Mouse (Mus musculus) layer of hippocampus, postnatal 36 days (tissue): ENCODE data around the gene Trim30d. TPM values are rescaled to one million over a fixed set of nuclear protein-coding genes. Genes with fewer than 3 reads are reported as not detected.
"Not testable (repeated sequence)": the region's sequence is repeated elsewhere in the genome, so short reads cannot be mapped to it uniquely, and the experiment has no call there.

ENCODE experiments used
- DNase-seq, 2 experiments: peaks; one replicate each; pipeline ENCODE4 v3.0.0; 2022
- total RNA-seq, 2 experiments: library from RNA; stranded (reverse); gene quantifications; 2 replicates each; pipeline ENCODE4 v1.2.3; 2021

Trim30d gene
- under 1 TPM in 1 of 2 experiments, not detected in 1; 0.27 TPM for total RNA-seq

DNA sequence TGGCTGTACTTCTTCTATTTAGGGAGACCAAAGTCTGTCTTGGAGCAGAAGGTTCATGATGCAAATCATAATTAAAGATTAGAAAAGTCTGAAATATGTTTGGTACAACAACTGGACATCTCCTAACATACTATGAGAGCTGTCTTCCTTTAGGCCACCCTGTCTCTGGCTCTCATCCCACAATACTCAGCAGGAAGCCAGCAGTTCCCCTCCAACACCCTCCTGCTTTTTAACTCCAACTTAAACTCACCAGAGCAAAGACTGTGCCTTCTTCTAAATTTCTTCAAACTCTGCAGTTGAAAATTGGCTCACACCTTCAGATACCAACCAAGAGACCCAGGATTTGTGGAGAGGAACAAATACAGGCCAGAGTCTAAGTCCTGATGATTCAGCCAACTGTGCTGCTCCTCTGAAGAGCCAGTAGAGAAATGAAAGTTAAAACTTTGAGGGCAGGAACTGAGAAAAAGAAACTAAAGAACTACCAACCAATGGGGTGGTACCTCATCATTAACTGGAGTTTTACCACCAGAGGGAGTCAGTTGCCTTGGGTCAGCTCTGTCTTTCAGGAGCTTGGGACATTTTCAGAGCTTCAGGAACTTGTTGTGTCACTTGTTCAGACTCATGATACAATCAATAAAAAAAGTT lies at the start of gene Trim30d:
Gene Trim30d, minus strand, starts transcription at position 429 of the 645 bp plus-strand sequence.
- DNase-seq, result not testable (repeated sequence)

DNA sequence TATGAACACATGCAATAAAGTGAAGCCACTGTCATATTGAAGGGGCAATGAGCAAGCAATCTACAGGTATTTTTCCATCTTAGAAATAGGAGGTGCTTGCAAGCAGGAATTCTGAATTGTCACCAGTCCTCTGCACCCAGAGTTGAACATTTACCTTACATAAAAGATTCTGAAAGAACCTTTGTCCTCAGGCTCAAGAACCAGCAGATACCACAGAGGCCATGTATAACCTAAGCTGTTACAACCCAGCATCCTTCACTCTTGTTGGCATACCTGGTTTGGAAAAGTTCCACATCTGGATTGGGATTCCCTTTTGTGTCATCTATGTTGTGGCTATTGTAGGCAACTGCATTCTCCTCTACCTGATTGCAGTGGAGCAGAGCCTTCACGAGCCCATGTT lies 45.1 kb upstream of the Trim30d start:
- DNase-seq, result no peak

DNA sequence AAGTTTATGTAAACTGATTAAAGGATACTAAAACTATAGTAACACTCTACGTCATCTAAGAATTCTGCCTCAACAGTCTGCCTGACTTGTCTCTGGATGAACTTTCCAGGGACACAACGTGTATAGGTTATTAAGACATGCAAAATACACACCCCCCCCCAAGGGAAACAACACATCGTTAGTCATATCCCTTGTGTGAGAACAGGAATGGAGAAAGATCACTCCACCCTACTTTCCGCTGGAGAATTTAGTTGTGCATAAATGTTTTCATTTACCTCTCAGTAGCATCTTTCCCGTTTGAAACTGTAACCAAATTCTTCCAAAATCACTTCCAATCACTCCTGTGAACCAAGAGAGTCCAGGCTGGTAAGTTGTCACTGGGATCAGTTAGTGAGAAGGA lies 42.2 kb upstream of the Trim30d start, which contains the start of gene Olfr651:
Gene Olfr651, plus strand, starts transcription at position 301 of the 400 bp plus-strand sequence.
- no peak for DNase-seq

DNA sequence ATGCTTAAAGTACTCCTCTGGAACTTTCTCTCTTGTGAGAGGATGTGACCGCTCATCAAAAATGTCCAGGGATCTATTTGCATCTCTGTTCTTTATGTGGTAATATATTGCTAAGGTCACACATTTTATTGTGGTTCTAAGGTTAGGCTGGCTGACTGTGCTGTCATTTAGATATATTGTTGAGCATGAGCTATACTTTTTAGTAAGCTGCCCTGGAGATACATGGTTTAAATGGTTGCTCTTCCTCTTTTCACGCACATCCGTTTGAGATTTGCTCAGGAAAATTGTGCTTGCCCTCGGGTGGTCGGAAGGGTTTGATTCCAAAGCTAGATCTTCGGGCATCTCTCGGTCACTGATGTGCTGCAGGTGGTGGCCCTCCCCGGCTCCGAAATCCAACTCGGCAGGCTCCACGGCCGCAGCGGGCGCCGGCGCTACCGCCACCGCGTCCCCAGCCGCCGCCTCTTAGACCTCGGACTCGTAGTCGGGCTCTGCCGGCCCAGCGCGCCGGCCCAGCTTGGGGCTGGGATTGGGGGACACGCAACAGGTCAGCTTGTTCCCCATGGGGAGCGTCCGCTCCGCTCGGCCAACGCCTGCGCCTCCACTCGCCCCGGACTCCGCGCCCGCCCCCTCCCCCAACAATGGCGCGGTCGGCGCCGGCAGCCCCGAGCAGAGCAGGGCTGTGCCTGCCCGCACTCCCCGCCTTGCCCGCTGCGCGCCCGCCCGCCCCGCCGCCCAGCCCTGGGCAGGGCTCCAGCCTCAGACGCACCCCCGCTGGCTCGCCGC lies 5.9 kb downstream of the Trim30d start:
- no peak for DNase-seq

DNA sequence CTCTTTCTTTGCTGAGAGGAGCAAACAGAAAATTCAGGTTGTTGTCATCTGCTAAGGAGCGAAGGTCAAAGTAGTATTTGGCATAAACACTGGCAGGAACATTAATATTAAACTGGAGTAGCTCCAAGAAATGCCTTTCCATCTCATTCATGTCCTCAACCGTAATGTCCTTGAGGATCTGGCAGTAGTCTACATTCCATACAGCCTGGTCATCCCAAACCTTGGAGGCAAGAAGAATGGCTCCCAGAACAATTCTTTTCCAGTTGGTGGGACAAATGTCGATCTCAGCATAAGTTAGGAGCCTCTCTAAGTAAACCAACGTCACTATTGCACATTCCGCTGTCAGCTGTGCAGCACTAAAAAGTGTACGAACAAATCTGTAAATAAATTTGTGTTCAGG lies 6.5 kb downstream of the Trim30d start:
- not testable (repeated sequence) for DNase-seq

DNA sequence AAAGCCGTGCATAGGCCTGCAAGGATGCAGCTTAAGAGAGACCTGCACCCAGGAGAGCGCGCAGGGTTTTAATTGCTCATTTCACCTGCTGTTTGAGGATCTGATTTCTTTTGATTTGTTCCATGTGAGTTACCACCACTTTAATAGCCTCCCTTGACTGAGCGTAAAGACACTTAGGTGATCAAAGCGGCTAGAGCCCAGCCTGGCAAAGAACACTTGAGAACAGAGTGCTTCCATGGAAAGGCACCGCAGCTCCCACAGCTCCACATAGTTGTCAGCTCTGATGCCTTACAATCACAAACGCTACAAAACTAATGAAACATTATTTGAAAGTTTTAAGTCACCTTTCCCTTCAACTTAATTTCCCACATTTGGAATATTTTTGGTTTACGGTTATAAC lies 8.2 kb downstream of the Trim30d start:
- not testable (repeated sequence) for DNase-seq

DNA sequence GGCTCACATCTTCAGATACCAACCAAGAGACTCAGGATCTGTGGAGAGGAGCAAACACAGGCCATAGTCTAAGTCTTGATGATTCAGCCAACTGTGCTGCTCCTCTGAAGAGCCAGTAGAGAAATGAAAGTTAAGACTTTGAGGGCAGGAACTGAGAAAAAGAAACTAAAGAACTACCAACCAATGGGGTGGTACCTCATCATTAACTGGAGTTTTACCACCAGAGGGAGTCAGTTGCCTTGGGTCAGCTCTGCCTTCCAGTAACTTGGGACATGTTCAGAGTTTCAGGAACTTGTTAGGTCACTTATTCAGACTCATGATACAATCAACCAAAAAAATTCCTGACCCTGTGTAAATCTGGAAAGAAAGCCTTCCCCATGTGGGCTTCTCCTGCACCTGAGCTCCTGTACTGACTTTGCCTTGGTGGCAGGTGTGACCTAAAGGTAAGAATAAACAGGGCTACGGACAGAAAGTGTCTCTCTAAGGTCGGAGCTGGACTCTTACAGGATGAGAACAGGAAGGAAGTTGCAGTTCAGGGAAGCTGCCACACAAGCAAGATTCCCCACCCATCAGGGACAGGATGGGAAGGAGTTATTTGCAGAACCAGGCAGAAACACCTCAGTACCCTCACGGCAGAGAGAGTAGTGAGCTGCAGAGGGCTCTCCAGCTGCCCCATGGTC lies 42.4 kb downstream of the Trim30d start, which contains the start of gene Trim30a:
Gene Trim30a, minus strand, starts transcription at position 129 of the 680 bp plus-strand sequence.
- no peak for DNase-seq

DNA sequence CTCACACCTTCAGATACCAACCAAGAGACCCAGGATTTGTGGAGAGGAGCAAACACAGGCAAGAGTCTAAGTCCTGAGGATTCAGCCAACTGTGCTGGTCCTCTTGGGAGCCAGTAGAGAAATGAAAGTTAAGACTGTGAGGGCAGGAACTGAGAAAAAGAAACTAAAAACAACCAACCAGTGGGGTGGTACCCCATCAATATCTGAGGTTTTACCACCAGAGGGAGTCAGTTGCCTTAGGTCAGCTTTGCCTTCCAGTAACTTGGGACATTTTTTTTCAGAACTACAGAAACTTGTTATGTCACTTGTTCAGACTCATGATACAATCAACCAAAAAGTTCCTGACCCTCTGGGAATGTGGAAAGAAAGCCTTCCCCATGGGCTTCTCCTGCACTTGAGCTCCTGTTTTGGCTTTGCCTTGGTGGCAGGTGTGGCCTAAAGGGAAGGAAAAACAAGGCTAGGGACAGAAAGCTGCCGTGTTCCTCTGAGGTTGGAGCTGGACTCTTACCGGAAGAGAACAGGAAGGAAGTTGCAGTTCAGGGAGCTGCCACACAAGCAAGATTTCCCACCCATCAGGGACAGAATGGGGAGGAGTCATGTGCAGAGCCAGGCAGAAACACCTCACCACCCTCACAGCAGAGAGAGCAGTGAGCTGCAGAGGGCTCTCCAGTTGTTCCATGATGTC lies 61.5 kb downstream of the Trim30d start:
- no peak for DNase-seq

Other genes starting within 250 kb of the Trim30d start
- under 1 TPM; 0.47 to 0.68 TPM for gene Trim5, start 219.8 kb downstream of the Trim30d start, total RNA-seq
- gene Trim12a, start 192.4 kb downstream of the Trim30d start, total RNA-seq, result 1 to 10 TPM; 1.8 to 2.5 TPM
- not detected for gene Trim34b, start 178.4 kb downstream of the Trim30d start, total RNA-seq
- gene Trim12c, start 154.5 kb downstream of the Trim30d start, total RNA-seq, result 1 to 10 TPM; 1.4 to 1.8 TPM
- gene Trim30b, start 138.0 kb downstream of the Trim30d start, total RNA-seq, result not detected
- under 1 TPM in 1 of 2 experiments, not detected in 1; 0.20 TPM for gene Trim30c, start 107.0 kb downstream of the Trim30d start, total RNA-seq
- gene Trim30a, start 42.7 kb downstream of the Trim30d start, total RNA-seq, result under 1 TPM; 0.47 to 0.51 TPM
- gene Olfr651, start 42.3 kb upstream of the Trim30d start, total RNA-seq, result not detected
- not detected for gene Olfr652, start 53.1 kb upstream of the Trim30d start, total RNA-seq
- not detected for gene Olfr653, start 69.5 kb upstream of the Trim30d start, total RNA-seq
- gene Olfr654, start 79.2 kb upstream of the Trim30d start, total RNA-seq, result not detected
- not detected for gene Olfr655, start 93.9 kb upstream of the Trim30d start, total RNA-seq
- not detected for gene Olfr656, start 106.1 kb upstream of the Trim30d start, total RNA-seq
- not detected for gene Olfr657, start 116.9 kb upstream of the Trim30d start, total RNA-seq
- gene Olfr658, start 139.5 kb upstream of the Trim30d start, total RNA-seq, result not detected
- gene Olfr659, start 158.9 kb upstream of the Trim30d start, total RNA-seq, result not detected
- not detected for gene Olfr661, start 178.7 kb upstream of the Trim30d start, total RNA-seq